Mouse (Mus musculus): ENCODE measurements at regions not wholly inside any gene's neighbourhood (a gene's known extent, or its start where the extent isn't known, plus 50 kb on each side); places are given as distances from the start of the nearest gene placed in this dataset.
A peak's percentile ranks its signal among the peaks of the same experiment; 100 is the strongest.

- no peak for DNase-seq (ENCODE audit: low spot score in 2 of 2)
Measured at GRCm38 (mm10) chr1:57573829-57574228, 166.9 kb upstream of the Tyw5 start.

- no peak for DNase-seq (ENCODE audit: low spot score in 2 of 2)
Measured at GRCm38 (mm10) chr1:57574530-57574929, 167.6 kb upstream of the Tyw5 start.

GRCm38 (mm10) chr1:57576066-57576753, 169.3 kb upstream of the Tyw5 start:
- DNase-seq (ENCODE audit: low spot score in 2 of 2): no peak

- no peak for DNase-seq (ENCODE audit: low spot score in 2 of 2)
Measured at GRCm38 (mm10) chr1:57579086-57579485, 172.2 kb upstream of the Tyw5 start.

- DNase-seq (ENCODE audit: low spot score in 2 of 2): no peak
Measured at GRCm38 (mm10) chr1:57593707-57594589, 180.0 kb upstream of the Spats2l start.

GRCm38 (mm10) chr1:57594815-57595214, 179.1 kb upstream of the Spats2l start:
- DNase-seq (ENCODE audit: low spot score in 2 of 2): no peak

GRCm38 (mm10) chr1:57600951-57601350, 173.0 kb upstream of the Spats2l start:
- no peak for DNase-seq (ENCODE audit: low spot score in 2 of 2)

GRCm38 (mm10) chr1:57605525-57605924, 168.4 kb upstream of the Spats2l start:
- DNase-seq (ENCODE audit: low spot score in 2 of 2): no peak

- DNase-seq (ENCODE audit: low spot score in 2 of 2): no peak
Measured at GRCm38 (mm10) chr1:57606060-57606683, 167.8 kb upstream of the Spats2l start.

GRCm38 (mm10) chr1:57607026-57607425, 166.9 kb upstream of the Spats2l start:
- DNase-seq (ENCODE audit: low spot score in 2 of 2): peak; percentile 14

- DNase-seq (ENCODE audit: low spot score in 2 of 2): no peak
Measured at GRCm38 (mm10) chr1:57607626-57608422, 166.1 kb upstream of the Spats2l start.

GRCm38 (mm10) chr1:57608423-57608679, 165.6 kb upstream of the Spats2l start:
- DNase-seq (ENCODE audit: low spot score in 2 of 2): no peak

GRCm38 (mm10) chr1:57609307-57609706, 164.7 kb upstream of the Spats2l start:
- DNase-seq (ENCODE audit: low spot score in 2 of 2): no peak

GRCm38 (mm10) chr1:57612171-57612570, 161.8 kb upstream of the Spats2l start:
- no peak for DNase-seq (ENCODE audit: low spot score in 2 of 2)

GRCm38 (mm10) chr1:57612931-57613804, 160.8 kb upstream of the Spats2l start:
- no peak for DNase-seq (ENCODE audit: low spot score in 2 of 2)

GRCm38 (mm10) chr1:57615155-57615554, 158.8 kb upstream of the Spats2l start:
- DNase-seq (ENCODE audit: low spot score in 2 of 2): no peak

- DNase-seq (ENCODE audit: low spot score in 2 of 2): no peak
Measured at GRCm38 (mm10) chr1:57617316-57617715, 156.6 kb upstream of the Spats2l start.

- DNase-seq (ENCODE audit: low spot score in 2 of 2): no peak
Measured at GRCm38 (mm10) chr1:57622561-57622960, 151.4 kb upstream of the Spats2l start.

- DNase-seq (ENCODE audit: low spot score in 2 of 2): peak; percentile 38 to 67
Measured at GRCm38 (mm10) chr1:57633986-57634385, 140.0 kb upstream of the Spats2l start.

GRCm38 (mm10) chr1:57642131-57642530, 131.8 kb upstream of the Spats2l start:
- no peak for DNase-seq (ENCODE audit: low spot score in 2 of 2)

All from frontal cortex, postnatal 36 days (tissue).